Mouse (Mus musculus): ENCODE measurements around the gene Phyh. TPM values are rescaled to one million over a fixed set of nuclear protein-coding genes. Genes with fewer than 3 reads are reported as not detected.
A peak's percentile ranks its signal among the peaks of the same experiment; 100 is the strongest.
"Not testable (repeated sequence)": the region's sequence is repeated elsewhere in the genome, so short reads cannot be mapped to it uniquely, and the experiment has no call there.

Phyh gene
- polyA plus RNA-seq, 1 experiment from 2014 or later = 180 TPM

DNA sequence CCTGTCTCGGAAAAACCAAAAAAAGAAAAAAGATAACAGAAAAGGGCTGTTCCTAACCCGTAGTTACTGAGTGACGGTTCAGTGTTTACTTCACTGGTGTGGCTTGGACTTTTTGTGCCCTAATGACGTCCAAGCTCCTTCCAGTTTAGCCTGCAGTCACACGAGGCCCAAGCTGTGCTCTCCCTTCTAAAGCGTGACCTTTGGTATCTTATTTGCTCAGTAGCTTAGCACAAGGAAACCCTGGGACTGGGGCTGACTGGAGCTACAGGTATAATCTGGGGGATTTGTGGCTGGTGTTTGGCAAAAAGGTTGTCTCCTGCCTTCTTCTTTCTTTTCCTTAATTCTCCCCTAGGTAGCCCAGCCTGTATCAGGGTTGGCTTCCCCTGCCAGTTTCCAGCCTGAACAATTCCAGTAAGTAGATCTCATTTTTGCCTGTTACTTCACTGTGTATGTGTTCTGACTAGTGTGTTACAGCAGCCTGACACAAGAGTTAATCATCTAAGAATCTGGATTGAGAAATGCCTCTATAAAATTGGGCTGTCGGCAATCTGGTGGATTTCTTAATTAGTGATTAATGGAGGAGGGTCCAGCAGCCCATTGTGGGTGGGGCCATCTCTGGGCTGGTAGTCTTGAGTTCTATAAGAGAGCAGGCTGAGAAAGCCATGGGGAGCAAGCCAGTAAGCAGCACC is 3.8 kb downstream of the Phyh start:
- DNase-seq (ENCODE audit: low spot score) (peak; percentile 74), ATAC-seq (ENCODE audit: low FRiP score, low TSS enrichment) (peak; percentile 88)
- Histone ChIP-seq H3K27me3 (ENCODE audit: control insufficient read depth, insufficient read depth, low read length) (no peaks in the 10 kb centered on the region), H3K4me1 (replicated peaks; ENCODE audit: control insufficient read depth, insufficient read depth) (no peaks in the 10 kb centered on the region), H3K36me3 (ENCODE audit: control insufficient read depth, insufficient read depth, low read length) (no peaks in the 10 kb centered on the region), H3K9ac (ENCODE audit: low read length) (no peak overlapping the region), H3K4me2 (replicated peaks; ENCODE audit: low read depth) (no peak overlapping the region), H3K9me3 (ENCODE audit: control insufficient read depth, low read length) (no peaks in the 10 kb centered on the region), H3K27ac (replicated peaks) (peak overlapping the region; percentile 74; the same call in 1 of the 2 replicates), H3K4me3 (ENCODE audit: low read depth, low read length) (no peak overlapping the region)
- 39% methylated on average over 7 of the region's 7 CpGs for WGBS
- TF ChIP-seq EP300 (optimal IDR thresholded peaks at IDR 0.05) = no peak
- no peak for TF ChIP-seq CTCF (IDR thresholded peaks at IDR 0.05; ENCODE audit: low read depth)

DNA sequence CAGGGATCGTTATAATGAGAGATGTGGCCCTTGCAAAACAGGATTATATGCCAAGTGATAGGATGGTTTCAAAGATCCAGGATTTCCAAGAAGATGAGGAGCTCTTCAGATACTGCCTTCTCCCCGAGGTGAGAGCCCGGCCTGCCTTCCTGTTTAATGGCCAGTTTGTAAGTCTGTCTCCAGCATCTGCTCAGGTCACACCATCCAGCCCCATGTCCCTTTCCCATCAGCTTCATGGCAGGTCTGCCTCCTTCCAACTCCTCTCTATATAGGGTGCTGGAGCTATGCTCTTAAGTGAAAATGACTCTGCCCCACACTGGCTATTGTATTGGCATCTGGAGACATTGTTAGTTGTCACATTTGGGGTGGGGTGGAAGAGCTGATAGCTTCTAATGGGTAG is 8.6 kb downstream of the Phyh start:
- Histone ChIP-seq H3K27me3 (ENCODE audit: control insufficient read depth, insufficient read depth, low read length) (no peaks in the 10 kb centered on the region), H3K36me3 (ENCODE audit: control insufficient read depth, insufficient read depth, low read length) (peaks cover 9% of the 10 kb centered on the region; the same call in 1 of the 2 replicates), H3K27ac (replicated peaks) (no peak overlapping the region), H3K4me2 (replicated peaks; ENCODE audit: low read depth) (no peak overlapping the region), H3K9me3 (ENCODE audit: control insufficient read depth, low read length) (no peaks in the 10 kb centered on the region), H3K4me3 (ENCODE audit: low read depth, low read length) (no peak overlapping the region), H3K9ac (ENCODE audit: low read length) (no peak overlapping the region), H3K4me1 (replicated peaks; ENCODE audit: control insufficient read depth, insufficient read depth) (no peaks in the 10 kb centered on the region)
- no peak for DNase-seq (ENCODE audit: low spot score)
- TF ChIP-seq CTCF (IDR thresholded peaks at IDR 0.05; ENCODE audit: low read depth) = no peak
- TF ChIP-seq EP300 (optimal IDR thresholded peaks at IDR 0.05) = no peak
- WGBS = 87% methylated on average over 3 of the region's 3 CpGs
- ATAC-seq (ENCODE audit: low FRiP score, low TSS enrichment) = no peak

DNA sequence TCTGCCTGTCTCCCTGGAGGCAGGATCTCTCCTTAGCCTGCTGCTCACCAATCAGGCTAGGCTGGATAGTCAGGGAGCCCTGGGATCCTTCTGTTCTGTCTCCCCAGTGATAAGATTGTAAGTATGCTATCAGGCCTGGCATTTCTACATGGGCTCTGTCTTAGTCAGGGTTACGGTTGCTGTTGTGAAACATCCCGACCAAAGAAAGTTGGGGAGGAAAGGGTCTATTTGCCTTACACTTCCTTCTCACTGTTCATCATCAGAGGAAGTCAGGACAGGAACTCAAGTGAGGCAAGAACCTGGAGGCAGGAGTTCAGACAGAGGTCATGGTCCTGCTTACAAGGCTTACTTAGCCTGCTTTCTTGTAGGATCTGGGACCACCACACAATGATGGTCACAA is 10.4 kb downstream of the Phyh start:
- Histone ChIP-seq H3K9ac (ENCODE audit: low read length) (no peak overlapping the region), H3K9me3 (ENCODE audit: control insufficient read depth, low read length) (no peaks in the 10 kb centered on the region), H3K36me3 (ENCODE audit: control insufficient read depth, insufficient read depth, low read length) (peaks cover 9% of the 10 kb centered on the region; the same call in 1 of the 2 replicates), H3K4me3 (ENCODE audit: low read depth, low read length) (no peak overlapping the region), H3K4me2 (replicated peaks; ENCODE audit: low read depth) (no peak overlapping the region), H3K4me1 (replicated peaks; ENCODE audit: control insufficient read depth, insufficient read depth) (no peaks in the 10 kb centered on the region), H3K27ac (replicated peaks) (no peak overlapping the region), H3K27me3 (ENCODE audit: control insufficient read depth, insufficient read depth, low read length) (no peaks in the 10 kb centered on the region)
- TF ChIP-seq EP300 (optimal IDR thresholded peaks at IDR 0.05) (no peak), CTCF (IDR thresholded peaks at IDR 0.05; ENCODE audit: low read depth) (no peak)
- no peak for DNase-seq (ENCODE audit: low spot score)
- 75% methylated on average over 2 of the region's 2 CpGs for WGBS
- ATAC-seq (ENCODE audit: low FRiP score, low TSS enrichment) = no peak

DNA sequence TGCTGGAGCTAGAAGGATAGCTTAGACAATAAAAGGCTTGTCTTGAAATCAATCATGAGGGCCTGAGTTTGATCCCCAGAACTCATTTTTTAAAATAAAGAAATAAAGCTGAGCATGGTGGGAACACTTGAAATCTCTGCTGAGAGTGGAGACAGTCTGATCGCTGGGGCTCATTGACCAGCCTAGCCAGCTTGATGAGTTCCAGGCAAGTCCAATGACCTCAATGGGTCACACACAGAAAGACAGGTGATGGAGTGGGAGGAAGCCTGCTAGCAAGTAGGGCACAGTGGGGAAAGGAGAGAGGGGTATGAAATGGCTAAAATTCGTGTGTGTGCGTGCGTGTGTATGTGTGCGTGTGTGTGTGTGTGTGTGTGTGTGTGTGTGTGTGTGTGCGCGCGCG is 15.7 kb downstream of the Phyh start:
- DNase-seq (ENCODE audit: low spot score) = no peak
- H3K4me3 ChIP-seq (ENCODE audit: low read depth, low read length) = no peak overlapping the region
- WGBS = 90% methylated on average over 9 of the region's 9 CpGs
- no peak overlapping the region for H3K27ac ChIP-seq (replicated peaks)
- H3K36me3 ChIP-seq (ENCODE audit: control insufficient read depth, insufficient read depth, low read length) = peaks cover 7% of the 10 kb centered on the region; the same call in 1 of the 2 replicates
- H3K27me3 ChIP-seq (ENCODE audit: control insufficient read depth, insufficient read depth, low read length) = no peaks in the 10 kb centered on the region
- no peak for TF ChIP-seq CTCF (IDR thresholded peaks at IDR 0.05; ENCODE audit: low read depth)
- no peak for TF ChIP-seq EP300 (optimal IDR thresholded peaks at IDR 0.05)
- ATAC-seq (ENCODE audit: low FRiP score, low TSS enrichment) = no peak
- H3K4me1 ChIP-seq (replicated peaks; ENCODE audit: control insufficient read depth, insufficient read depth) = no peaks in the 10 kb centered on the region
- H3K9ac ChIP-seq (ENCODE audit: low read length) = no peak overlapping the region
- H3K4me2 ChIP-seq (replicated peaks; ENCODE audit: low read depth) = no peak overlapping the region
- no peaks in the 10 kb centered on the region for H3K9me3 ChIP-seq (ENCODE audit: control insufficient read depth, low read length)

DNA sequence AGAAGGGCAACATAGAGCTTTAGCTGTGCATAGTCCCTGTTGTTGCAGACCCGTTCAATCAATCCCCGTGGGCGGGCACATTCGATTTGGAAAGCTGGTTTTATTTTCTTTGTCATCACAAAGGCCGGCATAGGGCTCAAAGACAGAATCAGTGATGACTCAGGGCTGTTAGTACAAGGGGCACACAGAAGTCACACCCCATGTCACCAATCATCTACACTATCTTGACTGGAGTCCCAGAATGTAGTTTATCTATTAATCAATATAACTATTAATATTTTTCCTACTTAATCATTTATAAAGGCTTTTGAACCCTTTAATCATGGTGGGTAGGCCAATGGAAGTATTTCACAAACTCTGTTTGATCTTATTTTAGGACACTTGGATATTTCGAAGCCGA is 19.1 kb downstream of the Phyh start:
- ATAC-seq (ENCODE audit: low FRiP score, low TSS enrichment) = no peak
- Histone ChIP-seq H3K9me3 (ENCODE audit: control insufficient read depth, low read length) (no peaks in the 10 kb centered on the region), H3K4me1 (replicated peaks; ENCODE audit: control insufficient read depth, insufficient read depth) (no peaks in the 10 kb centered on the region), H3K9ac (ENCODE audit: low read length) (no peak overlapping the region), H3K4me2 (replicated peaks; ENCODE audit: low read depth) (no peak overlapping the region), H3K27ac (replicated peaks) (no peak overlapping the region), H3K4me3 (ENCODE audit: low read depth, low read length) (no peak overlapping the region), H3K27me3 (ENCODE audit: control insufficient read depth, insufficient read depth, low read length) (no peaks in the 10 kb centered on the region), H3K36me3 (ENCODE audit: control insufficient read depth, insufficient read depth, low read length) (no peaks in the 10 kb centered on the region)
- DNase-seq (ENCODE audit: low spot score) = no peak
- TF ChIP-seq EP300 (optimal IDR thresholded peaks at IDR 0.05) (no peak), CTCF (IDR thresholded peaks at IDR 0.05; ENCODE audit: low read depth) (no peak)
- WGBS = 82% methylated on average over 7 of the region's 7 CpGs

DNA sequence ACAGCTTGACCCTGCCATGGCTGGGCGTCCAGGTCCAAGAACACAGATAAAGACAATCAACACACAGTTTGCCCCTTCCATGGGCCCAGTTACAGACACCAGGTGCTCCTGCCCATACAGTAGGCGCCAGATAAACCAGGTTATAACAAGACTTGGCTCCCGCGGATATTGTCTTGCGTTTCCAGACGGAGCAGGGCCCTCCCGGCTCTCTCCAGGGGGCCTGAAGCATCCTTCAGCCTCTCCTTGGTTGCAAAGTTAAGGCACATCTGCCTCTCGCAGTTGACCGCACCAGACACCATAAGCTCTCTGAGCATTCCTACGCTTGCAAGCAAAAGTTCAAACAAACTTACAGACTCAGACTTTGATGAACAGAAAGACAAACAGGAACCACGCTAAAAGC is 22.0 kb downstream of the Phyh start:
- DNase-seq (ENCODE audit: low spot score) (no peak), ATAC-seq (ENCODE audit: low FRiP score, low TSS enrichment) (no peak)
- no peak overlapping the region for H3K27ac ChIP-seq (replicated peaks)
- no peak overlapping the region for H3K9ac ChIP-seq (ENCODE audit: low read length)
- no peaks in the 10 kb centered on the region for H3K36me3 ChIP-seq (ENCODE audit: control insufficient read depth, insufficient read depth, low read length)
- H3K27me3 ChIP-seq (ENCODE audit: control insufficient read depth, insufficient read depth, low read length) = no peaks in the 10 kb centered on the region
- no peaks in the 10 kb centered on the region for H3K9me3 ChIP-seq (ENCODE audit: control insufficient read depth, low read length)
- H3K4me2 ChIP-seq (replicated peaks; ENCODE audit: low read depth) = no peak overlapping the region
- no peaks in the 10 kb centered on the region for H3K4me1 ChIP-seq (replicated peaks; ENCODE audit: control insufficient read depth, insufficient read depth)
- TF ChIP-seq CTCF (IDR thresholded peaks at IDR 0.05; ENCODE audit: low read depth) (no peak), EP300 (optimal IDR thresholded peaks at IDR 0.05) (no peak)
- H3K4me3 ChIP-seq (ENCODE audit: low read depth, low read length) = no peak overlapping the region
- 92% methylated on average over 11 of the region's 11 CpGs for WGBS

DNA sequence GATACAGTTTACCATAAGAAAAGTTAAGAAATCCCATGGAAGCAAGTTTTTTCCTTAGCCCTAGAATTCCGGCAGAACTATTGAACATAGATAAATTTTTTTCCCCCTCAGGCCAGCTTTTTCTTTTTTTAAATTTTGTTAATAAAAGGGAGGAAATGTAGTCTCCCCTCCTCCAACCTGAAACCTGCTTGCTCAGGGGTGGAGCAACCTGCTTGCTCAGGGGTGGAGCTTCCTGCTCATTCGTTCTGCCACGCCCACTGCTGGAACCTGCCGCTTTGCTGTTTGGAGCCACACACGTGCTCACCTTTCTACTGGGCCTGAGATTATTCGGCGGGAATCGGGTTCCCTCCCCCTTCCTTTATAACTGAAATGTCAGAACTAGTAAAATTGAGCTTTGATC is 30.9 kb downstream of the Phyh start:
- DNase-seq (ENCODE audit: low spot score); H3K27me3 ChIP-seq (ENCODE audit: control insufficient read depth, insufficient read depth, low read length); ATAC-seq (ENCODE audit: low FRiP score, low TSS enrichment); H3K4me3 ChIP-seq (ENCODE audit: low read depth, low read length); H3K4me2 ChIP-seq (replicated peaks; ENCODE audit: low read depth); H3K9me3 ChIP-seq (ENCODE audit: control insufficient read depth, low read length); H3K27ac ChIP-seq (replicated peaks); H3K9ac ChIP-seq (ENCODE audit: low read length); H3K36me3 ChIP-seq (ENCODE audit: control insufficient read depth, insufficient read depth, low read length); H3K4me1 ChIP-seq (replicated peaks; ENCODE audit: control insufficient read depth, insufficient read depth): not testable (repeated sequence)
- WGBS = 67% methylated on average over 8 of the region's 8 CpGs

Measured in stomach, postnatal 0 days (tissue).